Mouse (Mus musculus) brain, embryonic 14.5 days (tissue): ENCODE data around the gene Ube2n.

Experiments
- CTCF ChIP-seq: fragments of 200-500 bp; IDR thresholded peaks from 2 replicates; pipeline ENCODE4 v1.5.1; 2012; ENCODE audit warnings: inconsistent platforms, mild to moderate bottlenecking, moderate library complexity, borderline replicate concordance; ENCODE audit not compliant: insufficient read depth, insufficient read length; ENCODE audit errors: extremely low read depth
- POLR2A ChIP-seq: fragments of 200-500 bp; IDR thresholded peaks from 2 replicates; pipeline ENCODE4 v1.6.1; 2012; ENCODE audit warnings: mild to moderate bottlenecking, inconsistent platforms, borderline replicate concordance; ENCODE audit not compliant: poor library complexity, insufficient read depth, insufficient read length, severe bottlenecking; ENCODE audit errors: extremely low read depth

GRCm38 (mm10) chr10:95562395-95562794 is 47.5 kb downstream of the Ube2n start:
- no peak for TF ChIP-seq CTCF
- TF ChIP-seq POLR2A = no peak
